Mouse (Mus musculus): Measurements from ENCODE around the gene Rbpjl. TPM values are rescaled to one million over a fixed set of nuclear protein-coding genes. Genes with fewer than 3 reads are reported as not detected.

Gene Rbpjl
- 0.42 and 0.52 TPM in 2 replicates for polyA plus RNA-seq (2014; fragmentation: Nextera tagmentation; extraction: Ambion mirVana)

GRCm38 (mm10) chr2:164402906-164403305 is at the start of gene Rbpjl:
TSS of gene Rbpjl (plus strand) at chr2:164403141.
- peak; percentile 73 for ATAC-seq (ENCODE audit: low read depth)
- DNase-seq (ENCODE audit: low spot score), result peak; percentile 81
- peaks cover 92% of the 10 kb centered on the region for H3K27me3 ChIP-seq (replicated peaks; ENCODE audit: control insufficient read depth, insufficient read depth, low read length)
- H3K9ac ChIP-seq (ENCODE audit: low read depth, low read length), result peak within 1 kb of the TSS; percentile 55
- H3K4me1 ChIP-seq (ENCODE audit: control insufficient read depth, insufficient read depth, low read length), result peaks cover 14% of the 10 kb centered on the region
- H3K4me3 ChIP-seq (ENCODE audit: low read depth, low read length), result peak within 1 kb of the TSS; percentile 45
- H3K4me2 ChIP-seq (ENCODE audit: low read depth, low read length), result peak within 1 kb of the TSS; percentile 72
- H3K36me3 ChIP-seq (ENCODE audit: control insufficient read depth, insufficient read depth, low read length), result 0 out of 2 replicates have a peak, but pooled peaks cover 4% of the 10 kb centered on the region
- no peaks in the 10 kb centered on the region; the same call in 1 of the 2 replicates for H3K9me3 ChIP-seq (ENCODE audit: control insufficient read depth, low read length)
- WGBS, result 2% methylated on average over 17 of the region's 17 CpGs
- H3K27ac ChIP-seq (replicated peaks; ENCODE audit: low read depth, low read length), result peak within 1 kb of the TSS; percentile 70

- Histone ChIP-seq H3K4me3 (ENCODE audit: low read depth, low read length) (no peak overlapping the region), H3K36me3 (ENCODE audit: control insufficient read depth, insufficient read depth, low read length) (no peaks in the 10 kb centered on the region), H3K27me3 (replicated peaks; ENCODE audit: control insufficient read depth, insufficient read depth, low read length) (no peaks in the 10 kb centered on the region), H3K9ac (ENCODE audit: low read depth, low read length) (no peak overlapping the region), H3K27ac (replicated peaks; ENCODE audit: low read depth, low read length) (no peak overlapping the region), H3K4me2 (ENCODE audit: low read depth, low read length) (no peak overlapping the region), H3K4me1 (ENCODE audit: control insufficient read depth, insufficient read depth, low read length) (no peaks in the 10 kb centered on the region), H3K9me3 (ENCODE audit: control insufficient read depth, low read length) (peaks cover 5% of the 10 kb centered on the region; the same call in 1 of the 2 replicates)
- no peak for ATAC-seq (ENCODE audit: low read depth)
- 85% methylated on average over 11 of the region's 11 CpGs for WGBS
- no peak for DNase-seq (ENCODE audit: low spot score)
Measured at GRCm38 (mm10) chr2:164353356-164353755, 49.6 kb upstream of the Rbpjl start.

GRCm38 (mm10) chr2:164356177-164356967 is 46.6 kb upstream of the Rbpjl start:
- DNase-seq (ENCODE audit: low spot score) (no peak), ATAC-seq (ENCODE audit: low read depth) (no peak)
- WGBS, result 71% methylated on average over 11 of the region's 11 CpGs
- Histone ChIP-seq H3K36me3 (ENCODE audit: control insufficient read depth, insufficient read depth, low read length) (no peaks in the 10 kb centered on the region), H3K4me1 (ENCODE audit: control insufficient read depth, insufficient read depth, low read length) (no peaks in the 10 kb centered on the region), H3K4me2 (ENCODE audit: low read depth, low read length) (no peak overlapping the region), H3K9ac (ENCODE audit: low read depth, low read length) (no peak overlapping the region), H3K9me3 (ENCODE audit: control insufficient read depth, low read length) (no peaks in the 10 kb centered on the region), H3K27ac (replicated peaks; ENCODE audit: low read depth, low read length) (no peak overlapping the region), H3K4me3 (ENCODE audit: low read depth, low read length) (no peak overlapping the region), H3K27me3 (replicated peaks; ENCODE audit: control insufficient read depth, insufficient read depth, low read length) (no peaks in the 10 kb centered on the region)

GRCm38 (mm10) chr2:164358373-164358772 is 44.6 kb upstream of the Rbpjl start:
- Histone ChIP-seq H3K9me3 (ENCODE audit: control insufficient read depth, low read length) (no peaks in the 10 kb centered on the region), H3K36me3 (ENCODE audit: control insufficient read depth, insufficient read depth, low read length) (no peaks in the 10 kb centered on the region), H3K4me2 (ENCODE audit: low read depth, low read length) (no peak overlapping the region), H3K9ac (ENCODE audit: low read depth, low read length) (no peak overlapping the region), H3K27me3 (replicated peaks; ENCODE audit: control insufficient read depth, insufficient read depth, low read length) (no peaks in the 10 kb centered on the region), H3K4me1 (ENCODE audit: control insufficient read depth, insufficient read depth, low read length) (no peaks in the 10 kb centered on the region), H3K4me3 (ENCODE audit: low read depth, low read length) (no peak overlapping the region), H3K27ac (replicated peaks; ENCODE audit: low read depth, low read length) (no peak overlapping the region)
- 80% methylated on average over 3 of the region's 3 CpGs for WGBS
- no peak for ATAC-seq (ENCODE audit: low read depth)
- DNase-seq (ENCODE audit: low spot score), result no peak

GRCm38 (mm10) chr2:164359031-164359430 is 43.9 kb upstream of the Rbpjl start:
- Histone ChIP-seq H3K36me3 (ENCODE audit: control insufficient read depth, insufficient read depth, low read length) (no peaks in the 10 kb centered on the region), H3K4me3 (ENCODE audit: low read depth, low read length) (no peak overlapping the region), H3K9me3 (ENCODE audit: control insufficient read depth, low read length) (no peaks in the 10 kb centered on the region), H3K4me2 (ENCODE audit: low read depth, low read length) (no peak overlapping the region), H3K9ac (ENCODE audit: low read depth, low read length) (no peak overlapping the region), H3K4me1 (ENCODE audit: control insufficient read depth, insufficient read depth, low read length) (no peaks in the 10 kb centered on the region), H3K27ac (replicated peaks; ENCODE audit: low read depth, low read length) (no peak overlapping the region), H3K27me3 (replicated peaks; ENCODE audit: control insufficient read depth, insufficient read depth, low read length) (no peaks in the 10 kb centered on the region)
- 80% methylated on average over 5 of the region's 5 CpGs for WGBS
- no peak for ATAC-seq (ENCODE audit: low read depth)
- no peak for DNase-seq (ENCODE audit: low spot score)

- no peaks in the 10 kb centered on the region for H3K4me1 ChIP-seq (ENCODE audit: control insufficient read depth, insufficient read depth, low read length)
- no peaks in the 10 kb centered on the region for H3K36me3 ChIP-seq (ENCODE audit: control insufficient read depth, insufficient read depth, low read length)
- H3K27ac ChIP-seq (replicated peaks; ENCODE audit: low read depth, low read length), result no peak overlapping the region
- H3K27me3 ChIP-seq (replicated peaks; ENCODE audit: control insufficient read depth, insufficient read depth, low read length), result no peaks in the 10 kb centered on the region
- WGBS, result 59% methylated on average over 5 of the region's 5 CpGs
- DNase-seq (ENCODE audit: low spot score) (no peak), ATAC-seq (ENCODE audit: low read depth) (no peak)
- no peaks in the 10 kb centered on the region for H3K9me3 ChIP-seq (ENCODE audit: control insufficient read depth, low read length)
- H3K4me2 ChIP-seq (ENCODE audit: low read depth, low read length), result no peak overlapping the region
- H3K9ac ChIP-seq (ENCODE audit: low read depth, low read length), result no peak overlapping the region
- no peak overlapping the region for H3K4me3 ChIP-seq (ENCODE audit: low read depth, low read length)
Measured at GRCm38 (mm10) chr2:164359668-164360067, 43.3 kb upstream of the Rbpjl start.

- no peaks in the 10 kb centered on the region for H3K4me1 ChIP-seq (ENCODE audit: control insufficient read depth, insufficient read depth, low read length)
- DNase-seq (ENCODE audit: low spot score) (no peak), ATAC-seq (ENCODE audit: low read depth) (no peak)
- no peak overlapping the region for H3K27ac ChIP-seq (replicated peaks; ENCODE audit: low read depth, low read length)
- no peaks in the 10 kb centered on the region for H3K27me3 ChIP-seq (replicated peaks; ENCODE audit: control insufficient read depth, insufficient read depth, low read length)
- H3K4me3 ChIP-seq (ENCODE audit: low read depth, low read length), result no peak overlapping the region
- H3K36me3 ChIP-seq (ENCODE audit: control insufficient read depth, insufficient read depth, low read length), result no peaks in the 10 kb centered on the region
- H3K9ac ChIP-seq (ENCODE audit: low read depth, low read length), result no peak overlapping the region
- WGBS, result 29% methylated on average over 13 of the region's 13 CpGs
- H3K4me2 ChIP-seq (ENCODE audit: low read depth, low read length), result no peak overlapping the region
- no peaks in the 10 kb centered on the region for H3K9me3 ChIP-seq (ENCODE audit: control insufficient read depth, low read length)
Measured at GRCm38 (mm10) chr2:164360974-164361657, 41.8 kb upstream of the Rbpjl start.

GRCm38 (mm10) chr2:164366947-164367346 is 36.0 kb upstream of the Rbpjl start:
- DNase-seq (ENCODE audit: low spot score) (no peak), ATAC-seq (ENCODE audit: low read depth) (no peak)
- 33% methylated on average over 3 of the region's 3 CpGs for WGBS
- Histone ChIP-seq H3K4me1 (ENCODE audit: control insufficient read depth, insufficient read depth, low read length) (no peaks in the 10 kb centered on the region; the same call in 1 of the 2 replicates), H3K4me2 (ENCODE audit: low read depth, low read length) (no peak overlapping the region), H3K27ac (replicated peaks; ENCODE audit: low read depth, low read length) (no peak overlapping the region), H3K4me3 (ENCODE audit: low read depth, low read length) (no peak overlapping the region), H3K36me3 (ENCODE audit: control insufficient read depth, insufficient read depth, low read length) (no peaks in the 10 kb centered on the region), H3K9me3 (ENCODE audit: control insufficient read depth, low read length) (no peaks in the 10 kb centered on the region), H3K27me3 (replicated peaks; ENCODE audit: control insufficient read depth, insufficient read depth, low read length) (no peaks in the 10 kb centered on the region), H3K9ac (ENCODE audit: low read depth, low read length) (no peak overlapping the region)
